Mouse (Mus musculus) brain, embryonic 14.5 days (tissue): Measurements from ENCODE around the gene Ext2. TPM values are rescaled to one million over a fixed set of nuclear protein-coding genes. Genes with fewer than 3 reads are reported as not detected.

Experiments used
- DNase-seq: peaks from one replicate; pipeline ENCODE4 v3.0.0-alpha.2; 2011; ENCODE audit warnings: low read depth
- CTCF ChIP-seq: fragments of 200-500 bp; IDR thresholded peaks from 2 replicates; pipeline ENCODE4 v1.5.1; 2012; ENCODE audit warnings: inconsistent platforms, mild to moderate bottlenecking, moderate library complexity, borderline replicate concordance; ENCODE audit not compliant: insufficient read depth, insufficient read length; ENCODE audit errors: extremely low read depth
- POLR2A ChIP-seq: fragments of 200-500 bp; IDR thresholded peaks from 2 replicates; pipeline ENCODE4 v1.6.1; 2012; ENCODE audit warnings: mild to moderate bottlenecking, inconsistent platforms, borderline replicate concordance; ENCODE audit not compliant: poor library complexity, insufficient read depth, insufficient read length, severe bottlenecking; ENCODE audit errors: extremely low read depth
- polyA plus RNA-seq: library from polyadenylated mRNA; depleted of rRNA; stranded (reverse); fragments of >200 nt; gene quantifications from 2 replicates; pipeline ENCODE4 v1.2.3, GENCODE M21; 2012

The Ext2 gene
- polyA plus RNA-seq, 1 experiment = 49.9 TPM

DNA sequence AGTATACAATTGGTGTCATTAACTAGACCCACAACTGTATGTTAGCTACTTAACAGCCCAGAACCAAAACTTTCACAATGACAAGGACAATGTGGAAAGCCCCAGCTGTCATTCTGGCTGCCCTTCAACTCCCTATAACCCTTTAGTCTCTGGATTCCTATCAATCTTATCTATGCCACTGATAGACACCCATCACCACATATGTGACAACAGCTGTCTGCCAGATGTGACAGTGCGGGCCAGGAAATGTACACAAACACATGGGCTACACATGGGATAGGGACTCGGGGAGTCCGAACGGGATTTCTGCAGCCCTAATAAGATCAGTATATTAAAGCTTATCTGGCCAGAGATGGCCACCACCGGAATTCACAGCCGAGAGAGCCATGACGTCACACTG, 80.7 kb downstream of the Ext2 start:
- DNase-seq = no peak
- TF ChIP-seq CTCF = no peak
- TF ChIP-seq POLR2A = no peak

DNA sequence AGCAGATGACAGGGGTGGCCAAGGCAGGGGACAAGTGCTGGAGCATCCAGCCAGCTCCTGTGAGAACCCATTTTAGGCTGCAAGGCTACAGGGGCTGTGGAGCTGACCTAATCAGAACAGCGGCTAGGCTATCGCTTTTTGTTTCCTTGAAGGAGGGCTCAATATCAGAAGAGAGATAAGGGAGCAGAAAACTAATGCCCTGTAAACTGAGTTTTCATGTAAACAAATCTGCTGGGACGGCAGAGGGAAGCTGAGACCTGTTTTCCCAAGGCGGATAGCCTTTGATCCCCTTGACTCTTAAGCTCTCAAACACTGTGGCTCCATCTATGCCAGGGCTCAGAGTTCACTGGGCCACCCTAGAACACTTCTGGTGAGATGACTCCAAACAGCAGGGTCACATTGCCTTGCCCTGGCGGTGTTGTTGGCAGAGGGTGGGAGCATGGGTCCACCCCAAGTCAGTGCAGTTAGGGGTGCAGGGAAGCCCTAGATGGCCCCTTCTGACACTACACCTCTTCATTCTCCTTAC, 83.3 kb downstream of the Ext2 start:
- DNase-seq = no peak
- TF ChIP-seq POLR2A = no peak
- TF ChIP-seq CTCF = no peak

DNA sequence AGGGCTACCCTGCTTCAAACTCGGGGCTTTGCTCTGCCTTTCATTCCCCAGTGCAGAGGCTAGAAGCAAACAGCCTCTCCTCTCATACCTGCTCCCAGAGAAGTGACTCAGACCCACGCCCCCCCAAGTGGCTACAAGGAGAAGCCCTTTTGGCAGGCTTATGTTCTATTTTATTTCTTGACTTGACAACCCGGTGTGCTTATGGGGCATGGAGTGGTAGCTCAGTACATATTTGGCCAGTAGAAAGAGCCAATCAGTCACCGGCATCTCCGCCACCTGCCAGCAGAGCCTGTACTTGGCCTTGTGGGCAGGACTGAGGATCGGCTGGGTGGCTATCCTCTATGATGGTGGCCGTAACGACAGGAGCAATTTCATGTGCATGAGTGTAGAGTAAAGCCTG, 85.2 kb downstream of the Ext2 start:
- TF ChIP-seq CTCF = no peak
- TF ChIP-seq POLR2A = no peak
- DNase-seq = no peak

DNA sequence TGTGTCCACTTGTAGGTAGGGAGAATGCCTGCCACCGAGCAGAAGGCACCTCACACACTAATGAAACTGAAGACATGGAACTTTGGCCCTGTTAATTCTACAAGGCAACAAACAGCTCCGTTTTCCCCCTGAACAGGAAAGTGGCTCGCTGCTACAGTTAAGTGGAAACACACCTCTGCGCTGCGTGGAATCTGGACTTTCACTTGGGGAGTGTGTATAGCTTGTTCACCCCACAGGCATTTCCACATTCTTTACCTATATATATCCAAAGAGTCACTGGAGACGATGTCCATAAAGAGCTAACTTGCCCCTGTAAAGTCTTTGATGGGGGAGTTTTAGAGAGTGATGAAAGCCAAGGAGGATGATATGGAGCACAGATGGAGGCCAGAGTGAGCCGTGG, 89.7 kb downstream of the Ext2 start:
- TF ChIP-seq CTCF = no peak
- TF ChIP-seq POLR2A = no peak
- DNase-seq = no peak

DNA sequence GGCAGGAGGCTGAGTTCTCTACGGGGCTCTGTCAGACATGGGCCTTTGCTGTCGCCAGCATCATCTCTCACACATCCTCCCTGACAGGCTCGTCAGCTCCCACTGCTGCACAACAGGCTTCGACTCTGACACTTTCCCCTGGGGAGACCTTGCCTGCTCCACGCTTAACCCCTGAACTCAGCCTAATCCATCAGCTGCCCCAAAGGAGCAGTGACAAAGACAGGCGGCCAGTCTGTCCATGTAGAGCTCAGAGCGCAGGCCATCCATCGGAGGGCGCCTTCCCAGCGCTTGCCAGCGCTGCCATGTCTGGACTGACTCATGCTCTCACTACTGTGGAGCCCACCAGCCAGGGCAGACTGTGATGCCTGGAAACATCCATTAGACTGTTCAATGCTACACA, 92.8 kb downstream of the Ext2 start:
- no peak for DNase-seq
- TF ChIP-seq CTCF (no peak), POLR2A (no peak)

DNA sequence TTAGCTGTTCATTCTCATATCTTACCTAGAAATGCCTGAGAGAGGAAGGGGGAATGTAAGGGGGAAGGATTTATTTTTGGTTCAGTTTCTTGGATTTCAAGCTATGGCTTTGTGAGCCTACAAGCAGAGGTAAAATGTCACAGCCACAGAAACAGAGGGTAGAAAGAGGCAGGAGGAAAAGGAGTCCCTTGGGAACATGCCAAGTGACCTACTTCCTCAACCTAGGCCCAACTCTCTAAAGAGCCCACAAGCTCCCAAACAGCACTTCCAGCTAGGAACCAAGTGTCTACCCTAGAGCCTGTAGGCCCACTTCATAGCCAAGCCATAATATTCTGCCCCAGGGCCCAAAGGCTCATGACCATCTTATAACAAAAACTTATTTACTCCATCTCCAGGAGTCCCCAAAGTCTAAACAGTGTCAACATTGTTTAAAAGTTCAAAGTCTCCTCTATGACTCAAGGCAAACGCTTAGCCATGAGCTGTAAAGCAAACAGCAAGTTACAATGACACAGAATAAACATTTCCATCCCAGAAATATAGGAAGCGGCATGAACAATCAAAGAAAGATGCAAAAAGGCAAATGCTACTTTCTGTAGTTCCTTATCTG, 99.1 kb downstream of the Ext2 start:
- DNase-seq = no peak
- TF ChIP-seq POLR2A (no peak), CTCF (no peak)

DNA sequence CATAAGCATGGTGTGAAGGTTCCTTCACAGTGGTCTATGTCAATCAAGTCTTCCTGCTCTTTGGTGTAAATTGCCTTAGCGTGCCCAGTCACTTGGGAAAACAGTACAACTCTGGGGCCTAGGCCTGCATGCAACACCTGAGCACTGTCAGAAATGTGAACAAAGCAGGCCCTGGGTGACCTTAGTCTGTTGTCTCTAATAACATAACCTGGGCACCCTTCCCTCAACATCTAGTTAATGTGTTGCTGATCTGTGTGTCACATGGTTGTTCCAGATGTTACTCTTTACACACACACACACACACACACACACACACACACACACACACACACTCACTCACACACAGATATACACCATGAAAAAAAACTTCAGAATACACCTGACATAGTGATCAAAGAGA, 101.4 kb downstream of the Ext2 start:
- TF ChIP-seq CTCF = no peak

DNA sequence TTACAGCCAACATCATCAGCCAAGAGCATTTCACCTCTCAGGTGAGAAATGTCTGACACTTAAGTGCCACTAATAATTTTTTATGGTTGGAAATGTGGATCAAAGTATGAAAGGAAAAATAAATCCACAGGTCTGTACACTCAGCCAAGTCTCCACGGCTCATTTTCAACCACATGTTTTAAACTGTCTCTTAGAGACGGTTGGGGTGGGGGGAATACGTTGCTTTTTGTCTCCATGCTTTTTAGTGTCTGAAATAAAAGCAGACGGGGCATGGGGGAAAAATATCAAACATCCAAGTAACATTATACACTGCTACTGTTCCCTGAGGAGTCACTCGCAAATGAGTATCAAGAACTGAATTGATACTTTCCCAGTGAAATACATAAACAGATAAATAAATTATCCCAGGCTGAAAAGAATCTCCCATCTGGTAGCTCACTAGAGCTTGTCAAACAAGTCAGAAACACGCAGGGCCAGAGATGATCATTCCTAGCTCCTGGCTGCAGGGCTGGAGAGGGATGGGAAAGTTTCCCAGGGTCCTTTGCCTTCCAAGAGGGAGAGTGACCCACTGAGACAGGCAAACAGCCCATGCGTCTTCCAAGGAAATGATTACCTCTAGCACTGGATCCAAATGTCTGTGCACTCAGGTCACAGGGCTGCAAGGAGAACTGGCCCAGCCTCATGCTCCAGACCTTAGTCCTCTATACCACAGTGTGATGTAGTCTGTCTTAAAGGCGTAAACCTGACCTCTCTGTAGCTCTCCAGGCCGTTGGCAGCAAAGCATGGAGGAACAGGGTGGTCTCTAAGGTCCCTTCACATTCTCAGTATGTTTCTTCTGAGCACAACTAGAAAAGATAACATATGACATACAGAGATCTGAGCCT, 102.3 kb downstream of the Ext2 start:
- DNase-seq = no peak
- TF ChIP-seq CTCF (no peak), POLR2A (no peak)

More for the DNA sequence above, 101.4 kb downstream of the Ext2 start:
- DNase-seq = no peak

DNA sequence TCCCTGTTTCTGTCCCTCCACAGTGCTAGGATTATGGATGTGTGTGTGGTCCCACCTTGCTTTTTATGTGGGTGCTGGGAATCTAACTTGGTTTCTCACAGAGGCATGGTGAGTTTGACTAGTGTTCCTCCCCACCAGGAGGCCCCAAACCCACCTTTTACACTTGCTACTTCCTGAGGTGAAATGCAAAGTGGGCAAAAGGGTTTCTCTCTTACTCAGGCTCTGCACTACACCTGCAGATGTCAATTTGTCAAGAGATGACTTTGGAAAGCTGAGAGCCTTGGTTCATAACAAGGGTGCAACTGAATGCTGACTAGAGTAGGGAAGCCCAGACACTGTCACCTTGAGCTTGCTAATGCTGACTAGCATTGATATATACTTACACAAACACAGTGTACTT, 109.1 kb downstream of the Ext2 start:
- DNase-seq = no peak
- no peak for TF ChIP-seq POLR2A
- TF ChIP-seq CTCF = no peak

DNA sequence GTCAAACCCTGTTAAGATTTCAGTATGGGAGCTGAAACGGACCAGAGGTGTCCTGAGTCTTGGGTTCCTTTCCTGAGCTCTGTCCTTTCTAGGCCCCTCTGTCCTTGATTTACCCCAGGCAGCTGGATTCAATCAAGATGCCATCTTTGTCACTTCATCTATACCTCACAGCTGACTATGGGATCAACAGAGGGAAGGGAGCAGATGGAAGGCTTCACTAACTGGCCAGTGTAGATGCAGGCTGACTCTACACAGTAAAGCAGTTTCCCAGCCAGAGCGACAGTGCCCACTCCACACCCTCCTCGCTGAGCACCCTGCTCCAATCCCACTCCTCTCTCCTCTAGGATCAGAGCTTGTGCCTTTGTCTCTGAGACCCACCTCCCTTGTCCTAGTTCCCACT, 110.9 kb downstream of the Ext2 start:
- DNase-seq = no peak
- TF ChIP-seq POLR2A (no peak), CTCF (no peak)

DNA sequence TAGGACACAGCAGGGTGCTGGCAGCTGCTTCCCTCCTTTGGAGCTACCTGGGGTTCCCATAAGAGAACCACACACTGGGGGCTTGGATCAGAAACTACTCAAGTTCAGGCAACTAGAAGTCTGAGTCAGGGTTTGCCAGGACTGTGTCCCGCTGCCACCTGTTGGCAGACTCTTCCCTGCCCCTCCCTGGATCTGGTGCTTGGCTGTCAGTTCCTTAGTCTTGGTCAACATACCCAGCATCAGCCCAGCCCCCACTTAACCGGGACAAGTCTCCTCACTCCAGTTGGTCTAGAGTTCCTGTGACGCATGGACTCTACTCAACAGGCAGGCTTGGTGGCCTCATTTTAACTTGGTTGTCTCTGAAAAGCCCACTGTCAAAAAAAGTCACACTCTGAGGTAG, 112.7 kb downstream of the Ext2 start:
- TF ChIP-seq CTCF = no peak
- no peak for TF ChIP-seq POLR2A
- DNase-seq = no peak

DNA sequence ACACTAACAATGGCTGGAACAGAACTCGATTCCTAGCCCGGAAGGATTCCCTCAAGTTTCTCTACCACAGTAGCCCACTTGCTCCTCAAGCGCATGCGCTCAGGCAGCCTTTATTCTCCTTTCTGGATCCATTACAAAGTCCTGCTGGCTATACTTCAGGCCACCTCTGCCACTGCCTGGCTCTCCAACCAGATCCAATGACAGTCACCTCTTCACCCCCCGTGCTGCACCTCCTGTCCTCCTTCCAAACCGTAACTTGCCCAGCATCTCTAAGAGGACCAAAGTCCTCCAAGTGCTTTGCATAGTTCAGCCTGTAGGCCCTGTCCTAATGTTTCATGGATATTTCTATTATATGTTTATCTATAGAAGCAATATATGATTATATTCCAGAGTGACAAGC, 113.1 kb downstream of the Ext2 start:
- DNase-seq = no peak
- TF ChIP-seq POLR2A (no peak), CTCF (no peak)

DNA sequence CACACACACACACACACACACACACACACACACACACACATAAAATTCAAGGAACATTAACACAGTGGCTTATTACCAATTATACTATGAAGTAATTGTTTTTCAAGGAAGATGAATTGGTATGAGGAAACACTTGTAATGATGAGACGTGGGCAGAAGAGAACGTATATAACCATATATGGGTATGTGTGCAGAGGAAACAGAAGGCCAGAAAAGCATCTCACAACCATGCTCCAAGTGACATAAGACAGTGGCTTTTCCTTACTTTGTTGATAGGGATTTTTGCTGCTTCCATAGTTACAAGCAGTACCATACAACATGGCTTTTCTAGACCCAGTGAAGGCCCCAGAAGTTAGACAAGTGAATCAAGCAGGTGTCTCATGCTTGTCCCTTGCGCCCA, 115.5 kb downstream of the Ext2 start:
- TF ChIP-seq POLR2A (no peak), CTCF (no peak)
- DNase-seq = no peak
